Mouse (Mus musculus): ENCODE results near the gene Celf1.

Celf1 gene

DNA sequence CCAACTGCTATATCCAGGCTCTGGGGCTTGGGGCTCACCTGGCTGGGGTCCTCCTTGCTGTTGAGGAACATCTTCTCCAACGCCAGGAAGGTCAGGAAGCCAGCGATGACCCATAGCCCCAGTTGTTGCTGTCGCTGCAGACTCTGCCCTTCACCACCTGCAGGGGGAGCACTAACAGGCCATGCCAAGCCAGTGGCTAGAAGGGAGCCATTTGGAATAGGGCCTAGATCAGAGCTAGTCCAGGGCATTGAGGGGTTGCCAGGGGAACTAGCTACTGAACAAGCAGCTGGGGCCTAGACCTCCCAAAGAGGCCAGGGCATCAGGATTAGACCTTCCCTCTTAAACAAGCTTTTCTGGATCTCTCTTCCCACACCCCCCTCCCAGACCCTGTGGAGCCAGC is 125.4 kb downstream of the Celf1 start:
- DNase-seq = peak; percentile 75

DNA sequence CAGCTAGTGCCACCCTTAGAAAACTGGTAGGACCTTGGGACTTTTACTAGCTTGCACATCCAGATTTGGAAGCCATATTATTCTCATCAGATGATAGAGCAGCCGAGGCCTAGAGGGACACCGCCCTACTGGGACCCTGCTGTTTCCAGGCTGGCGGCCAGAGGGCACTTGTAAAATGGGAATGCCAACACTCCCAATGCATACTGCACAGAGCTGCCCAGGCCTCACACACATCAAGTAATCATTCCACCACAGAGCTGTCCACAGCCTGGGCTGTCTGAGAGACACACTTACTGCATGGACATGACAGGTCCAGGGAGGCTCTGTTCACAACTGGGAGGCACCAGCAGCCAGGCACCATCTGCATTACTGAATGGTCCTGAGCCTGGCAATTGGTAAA is 126.3 kb downstream of the Celf1 start:
- no peak for DNase-seq

DNA sequence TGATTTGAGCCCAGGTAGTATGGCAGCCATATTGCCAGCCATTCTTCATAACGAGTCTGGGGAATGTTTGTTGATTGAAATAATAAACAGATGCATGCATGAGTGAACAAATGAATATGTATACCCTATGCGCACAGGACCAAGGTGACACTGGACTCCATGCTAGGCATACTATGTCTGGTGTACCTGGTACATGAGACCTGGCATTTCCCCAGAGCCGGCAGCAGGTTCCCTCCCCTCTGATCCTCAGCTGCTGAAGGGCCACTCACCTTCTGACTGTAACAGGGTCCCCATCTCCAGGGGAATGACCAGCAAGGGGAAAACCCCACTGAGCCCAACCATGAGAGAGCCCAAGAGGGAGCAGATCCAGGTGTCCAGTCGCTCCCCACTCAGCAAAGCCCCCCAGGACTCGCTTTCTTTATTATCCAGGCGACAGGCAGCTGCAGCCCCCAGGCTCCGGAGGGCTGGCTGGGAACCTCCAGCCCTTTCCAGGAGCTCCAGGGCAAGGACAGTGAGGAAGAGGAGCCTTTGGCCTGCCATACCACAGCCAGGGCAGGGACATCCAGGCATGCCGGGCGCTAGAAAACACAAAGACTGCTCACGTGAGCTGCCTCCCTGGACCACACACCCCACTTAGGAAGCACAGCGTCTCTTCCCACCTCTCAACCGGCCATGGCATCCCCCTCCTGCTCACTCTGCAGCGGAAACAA is 128.1 kb downstream of the Celf1 start:
- no peak for DNase-seq

DNA sequence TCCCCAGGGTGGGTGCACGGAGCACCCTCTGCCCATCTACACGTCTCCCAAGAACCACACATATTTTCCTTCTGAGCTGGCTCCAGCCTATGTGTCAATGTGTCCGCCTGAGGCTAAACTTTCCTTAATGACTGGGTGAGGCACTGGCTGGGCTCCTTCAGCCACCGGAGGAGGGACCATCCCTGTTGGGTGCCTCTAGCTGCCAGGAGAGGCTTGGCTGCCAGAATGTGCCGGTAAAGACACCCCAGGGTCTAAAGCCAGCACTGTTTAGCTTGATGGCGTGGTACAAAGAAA is 128.6 kb downstream of the Celf1 start:
- peak; percentile 29 for DNase-seq
